Mouse (Mus musculus) heart, adult 8-10 months (tissue): ENCODE measurements at regions not wholly inside any gene's neighbourhood (a gene's known extent, or its start where the extent isn't known, plus 50 kb on each side); places are given as distances from the start of the nearest gene placed in this dataset.
A peak's percentile ranks its signal among the peaks of the same experiment; 100 is the strongest.

Experiments used
- DNase-seq: peaks from one replicate; pipeline ENCODE4 v3.0.0; 2022; ENCODE audit warnings: low spot score

- DNase-seq: no peak
Observed at GRCm38 (mm10) chr2:161340291-161340690, 231.4 kb upstream of the Chd6 start.

GRCm38 (mm10) chr2:161339327-161340001, 230.6 kb upstream of the Chd6 start:
- no peak for DNase-seq

GRCm38 (mm10) chr2:161338953-161339326, 230.1 kb upstream of the Chd6 start:
- DNase-seq: no peak

GRCm38 (mm10) chr2:161332653-161333052, 223.8 kb upstream of the Chd6 start:
- DNase-seq: no peak

GRCm38 (mm10) chr2:161331850-161332365, 223.0 kb upstream of the Chd6 start:
- DNase-seq: no peak

DNA sequence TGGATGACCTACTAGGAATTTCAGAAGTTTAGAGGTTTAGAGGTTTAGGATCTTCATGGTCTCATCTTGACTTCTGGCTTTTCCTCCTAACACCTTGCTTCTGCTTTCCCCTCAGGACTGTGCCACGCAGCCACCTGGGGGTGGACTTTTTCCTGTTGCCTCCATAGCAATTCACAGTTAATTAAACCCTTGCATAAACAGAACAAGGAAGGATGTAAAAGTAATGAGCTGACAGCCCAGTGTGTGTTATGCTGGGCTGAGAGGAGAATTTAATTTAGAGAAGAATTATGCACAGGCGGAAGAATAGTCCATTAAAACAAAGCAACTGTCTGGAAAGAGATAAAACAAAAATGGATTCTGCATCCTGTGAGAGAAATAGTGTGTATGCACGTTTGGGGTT, 193.9 kb upstream of the Chd6 start:
- DNase-seq: no peak

- no peak for DNase-seq
Observed at GRCm38 (mm10) chr2:161268861-161269413, 160.1 kb upstream of the Chd6 start.

DNA sequence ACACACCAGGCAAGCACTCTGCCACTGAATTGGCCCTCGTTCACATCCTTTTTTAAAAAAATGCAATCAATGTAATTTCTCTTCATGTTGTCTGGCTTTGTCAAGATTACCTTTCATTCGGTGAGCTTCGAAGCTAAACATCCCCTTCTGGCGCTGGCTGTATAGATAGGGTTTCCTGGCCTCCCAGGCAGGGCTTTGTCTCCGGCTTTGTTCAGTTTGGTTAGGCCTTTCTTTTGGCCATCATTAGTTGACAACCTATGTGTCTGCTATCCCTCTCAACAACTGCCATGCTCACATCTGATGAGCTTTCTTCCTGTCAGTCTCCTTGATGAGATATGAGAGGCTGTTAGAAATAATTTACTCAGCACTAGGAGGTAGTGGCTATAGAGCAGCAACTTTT, 157.6 kb upstream of the Chd6 start:
- no peak for DNase-seq

- DNase-seq: no peak
Observed at GRCm38 (mm10) chr2:161265211-161265610, 156.3 kb upstream of the Chd6 start.

DNA sequence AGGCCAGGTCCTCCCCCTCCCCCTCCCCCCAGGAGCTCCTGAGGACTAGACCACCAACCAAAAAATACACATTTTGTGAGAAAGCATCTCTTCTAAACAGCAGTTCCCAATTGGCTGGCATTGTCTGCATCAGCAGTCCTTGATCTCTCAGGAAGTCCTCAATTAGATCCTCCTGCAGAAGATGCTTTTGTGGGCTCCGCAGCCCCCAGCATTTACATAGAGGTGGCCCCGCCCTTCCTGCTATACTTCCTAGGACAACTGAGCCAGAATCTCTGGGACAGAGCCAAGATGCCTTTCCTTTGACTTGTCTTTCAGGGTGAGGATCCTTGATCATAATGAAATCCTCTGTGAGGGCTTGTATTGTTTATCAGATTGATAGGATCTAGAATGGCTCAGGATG, 143.9 kb upstream of the Chd6 start:
- no peak for DNase-seq

GRCm38 (mm10) chr2:161241665-161242064, 132.8 kb upstream of the Chd6 start:
- no peak for DNase-seq

- DNase-seq: no peak
Observed at GRCm38 (mm10) chr2:161237280-161237819, 128.5 kb upstream of the Chd6 start.

- DNase-seq: no peak
Observed at GRCm38 (mm10) chr2:161233155-161233741, 124.4 kb upstream of the Chd6 start.

GRCm38 (mm10) chr2:161231405-161231804, 122.5 kb upstream of the Chd6 start:
- DNase-seq: no peak

DNA sequence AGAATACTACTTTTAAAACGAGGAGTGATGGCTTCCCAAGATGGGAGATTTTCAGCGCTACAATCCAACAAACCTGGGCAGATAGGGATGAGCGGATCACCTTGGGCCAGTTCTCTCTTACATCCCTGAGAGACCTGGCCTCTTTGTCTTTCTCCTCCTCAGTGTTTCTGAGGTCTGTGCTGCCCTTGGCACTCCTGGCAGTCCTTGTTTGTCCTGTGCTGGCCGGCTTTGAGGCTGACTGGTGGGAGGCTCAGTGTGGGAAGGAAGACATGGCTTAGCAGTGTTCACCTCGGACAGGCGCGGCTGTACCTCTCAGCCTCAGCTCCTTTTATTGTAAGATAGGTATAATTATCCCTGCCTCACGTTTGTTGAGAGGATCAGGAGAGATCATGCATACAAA, 106.9 kb upstream of the Chd6 start:
- no peak for DNase-seq

- DNase-seq: peak; percentile 53
Observed at GRCm38 (mm10) chr2:161214681-161215458, 106.0 kb upstream of the Chd6 start.

- DNase-seq: no peak
Observed at GRCm38 (mm10) chr2:161212322-161212882, 103.5 kb upstream of the Chd6 start.

DNA sequence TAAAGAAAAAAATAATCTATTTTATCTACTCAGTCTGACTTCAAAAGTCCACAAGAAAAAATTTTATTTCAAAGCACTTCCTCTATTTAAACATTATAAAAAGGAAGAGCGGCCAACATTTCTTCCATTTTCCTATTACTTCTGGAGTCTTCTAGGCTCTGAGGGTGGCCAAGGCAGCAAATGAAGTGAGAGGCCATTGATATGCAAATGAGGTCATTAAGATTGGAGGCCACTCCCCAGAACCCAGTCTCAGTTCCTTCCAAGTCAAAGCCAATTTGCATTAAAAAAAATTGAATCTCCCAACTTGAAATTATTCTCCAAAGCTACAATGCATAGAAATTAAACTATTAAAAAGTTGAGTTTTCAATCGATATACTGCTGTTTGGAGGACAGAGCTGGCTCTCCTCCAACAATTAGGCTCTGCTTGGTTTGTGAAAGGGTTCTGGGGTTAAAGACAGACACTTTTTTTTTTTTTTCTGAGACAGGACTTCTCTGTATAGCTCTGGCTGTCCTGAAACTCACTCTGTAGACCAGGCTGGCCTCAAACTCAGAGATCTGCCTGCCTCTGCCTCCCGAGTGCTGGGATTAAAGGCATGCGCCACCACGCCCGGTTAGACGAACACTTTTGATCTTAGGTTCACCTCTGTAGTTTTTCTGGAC, 88.0 kb upstream of the Chd6 start:
- DNase-seq: no peak

- no peak for DNase-seq
Observed at GRCm38 (mm10) chr2:161187516-161187915, 78.6 kb upstream of the Chd6 start.

- DNase-seq: no peak
Observed at GRCm38 (mm10) chr2:161185122-161185521, 76.2 kb upstream of the Chd6 start.

DNA sequence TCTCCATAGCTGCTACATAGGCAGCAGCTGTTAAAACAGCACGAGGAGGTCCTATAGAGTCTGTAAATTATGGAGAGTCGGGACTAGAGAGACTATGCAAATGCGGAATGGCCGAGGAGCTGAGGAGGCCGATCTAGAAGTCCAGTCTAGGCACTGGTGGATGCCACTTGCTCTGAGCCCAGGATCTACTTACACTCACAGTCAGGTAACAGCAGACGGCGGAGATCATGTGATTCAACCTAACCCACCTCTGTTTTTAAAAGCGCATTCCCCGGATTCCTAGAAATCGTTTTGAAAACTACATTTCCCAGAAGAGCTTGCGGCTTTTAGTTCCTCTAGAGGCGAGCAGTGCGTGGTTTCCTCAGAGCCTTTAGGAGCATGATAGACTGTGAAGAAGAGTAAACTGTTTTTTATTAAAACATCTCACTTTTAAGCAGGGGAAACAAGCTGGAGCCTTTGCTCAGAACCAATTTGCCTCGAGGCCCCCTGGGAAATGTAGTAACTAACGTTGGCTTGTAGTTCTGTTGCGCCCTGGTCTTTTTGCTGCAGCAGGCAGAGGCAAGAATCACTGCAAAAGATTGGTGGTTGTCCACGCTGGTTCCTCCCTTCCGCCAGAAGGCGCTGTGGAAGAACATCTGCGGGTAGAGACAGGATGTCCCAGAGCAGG, 68.6 kb upstream of the Chd6 start:
- peak; percentile 62 for DNase-seq
